Mouse (Mus musculus) G1E (cell line): Measurements from ENCODE around the gene AW822073.

Experiments
- CTCF ChIP-seq: IDR thresholded peaks from 2 replicates; pipeline ENCODE4 v1.5.1; 2012; ENCODE audit warnings: low read depth, low read length, inconsistent platforms, mixed read lengths
- GATA1 ChIP-seq: IDR thresholded peaks from 2 replicates; pipeline ENCODE4 v1.6.1; 2012; ENCODE audit warnings: borderline replicate concordance, low read length, inconsistent platforms, mixed read lengths
- POLR2AphosphoS5 ChIP-seq: IDR thresholded peaks from 2 replicates; pipeline ENCODE4 v1.6.1; 2012; ENCODE audit warnings: low read depth, low read length, inconsistent platforms; ENCODE audit not compliant: insufficient replicate concordance

GRCm38 (mm10) chr10:58211213-58211612 lies 13.5 kb downstream of the AW822073 start:
- TF ChIP-seq CTCF: no peak
- no peak for TF ChIP-seq POLR2AphosphoS5
- no peak for TF ChIP-seq GATA1
